Mouse (Mus musculus): ENCODE data around the gene Mga. TPM values are rescaled to one million over a fixed set of nuclear protein-coding genes. Genes with fewer than 3 reads are reported as not detected.

Mga gene
- polyA plus RNA-seq (2015; fragmentation: Nextera tagmentation; extraction: Ambion mirVana), result 21.9 and 25.4 TPM in 2 replicates

DNA sequence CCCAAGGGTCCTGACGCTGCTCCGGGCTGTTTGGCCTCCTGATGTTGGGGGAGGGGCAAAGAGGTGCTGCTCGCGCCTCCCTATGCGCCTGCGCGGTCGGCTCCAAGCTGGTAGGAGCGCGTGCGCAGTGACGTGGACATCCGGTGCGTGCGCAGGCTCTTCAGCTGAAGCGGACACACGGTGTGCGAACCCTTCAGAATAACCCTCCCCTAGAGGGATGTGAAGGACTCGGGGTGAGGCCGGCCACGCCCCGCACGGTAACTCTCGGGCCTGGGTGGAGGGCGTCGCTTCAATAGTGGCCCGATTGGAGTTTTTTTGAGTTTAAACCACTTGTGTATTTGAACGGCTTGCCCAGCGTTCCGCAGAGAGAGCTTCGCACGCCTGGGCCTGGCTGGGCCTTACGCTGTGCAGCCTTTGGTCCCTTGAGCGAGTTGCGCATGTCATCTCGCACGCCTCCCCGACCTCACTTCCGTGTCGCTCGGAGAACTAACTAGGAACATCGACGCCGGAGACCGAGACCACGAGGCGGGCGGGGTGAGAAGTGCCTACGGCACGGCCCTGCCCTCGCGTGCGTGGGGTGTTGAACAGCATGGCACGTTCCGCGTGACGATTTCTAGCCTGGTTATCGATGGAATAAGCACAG is at the start of gene Mga:
Gene Mga (plus strand): TSS at position 139 of the 643 bp plus-strand sequence.
- Histone ChIP-seq H3K9me3 (ENCODE audit: control insufficient read depth, low read length) (no peaks in the 10 kb centered on the region), H3K4me2 (ENCODE audit: low read depth, low read length) (peak within 1 kb of the TSS; percentile 95), H3K4me1 (replicated peaks; ENCODE audit: control insufficient read depth, insufficient read depth, low read length) (peaks cover 14% of the 10 kb centered on the region; the same call in 1 of the 2 replicates), H3K27ac (ENCODE audit: low read length) (peak within 1 kb of the TSS; percentile 98), H3K27me3 (ENCODE audit: control insufficient read depth, insufficient read depth, low read depth, low read length) (no peaks in the 10 kb centered on the region), H3K9ac (ENCODE audit: low read length) (peak within 1 kb of the TSS; percentile 76), H3K36me3 (ENCODE audit: control insufficient read depth, insufficient read depth, low read length) (no peaks in the 10 kb centered on the region), H3K4me3 (ENCODE audit: low read length) (peak within 1 kb of the TSS; percentile 69)
- WGBS, result under 1% methylated on average over 58 of the region's 58 CpGs
- peak; percentile 98 for ATAC-seq (ENCODE audit: low read depth)

DNA sequence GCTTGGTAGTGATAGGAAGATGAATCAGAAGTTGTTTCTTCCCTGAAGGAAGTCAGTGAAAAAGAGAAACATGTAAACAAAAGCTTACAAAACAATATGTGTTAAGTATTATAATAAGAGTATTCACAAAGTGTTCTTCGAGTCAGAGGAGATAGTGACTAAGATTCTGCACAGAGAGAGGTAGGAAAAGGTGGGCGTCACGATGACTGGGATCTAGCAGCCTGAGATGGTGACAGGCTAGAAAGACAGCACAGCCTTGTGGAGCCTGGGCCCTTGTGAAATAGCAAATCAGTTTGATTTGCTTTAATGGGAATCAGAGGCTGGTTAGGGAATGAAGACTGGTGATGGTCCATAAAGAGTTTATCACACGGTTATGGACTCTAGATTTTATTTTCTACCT is 43.2 kb upstream of the Mga start:
- Histone ChIP-seq H3K36me3 (ENCODE audit: control insufficient read depth, insufficient read depth, low read length) (no peaks in the 10 kb centered on the region), H3K4me1 (replicated peaks; ENCODE audit: control insufficient read depth, insufficient read depth, low read length) (no peaks in the 10 kb centered on the region), H3K4me3 (ENCODE audit: low read length) (no peak overlapping the region), H3K27me3 (ENCODE audit: control insufficient read depth, insufficient read depth, low read depth, low read length) (no peaks in the 10 kb centered on the region), H3K27ac (ENCODE audit: low read length) (no peak overlapping the region), H3K9ac (ENCODE audit: low read length) (no peak overlapping the region), H3K4me2 (ENCODE audit: low read depth, low read length) (no peak overlapping the region), H3K9me3 (ENCODE audit: control insufficient read depth, low read length) (no peaks in the 10 kb centered on the region)
- no peak for ATAC-seq (ENCODE audit: low read depth)
- WGBS, result 75% methylated on average over 4 of the region's 4 CpGs

DNA sequence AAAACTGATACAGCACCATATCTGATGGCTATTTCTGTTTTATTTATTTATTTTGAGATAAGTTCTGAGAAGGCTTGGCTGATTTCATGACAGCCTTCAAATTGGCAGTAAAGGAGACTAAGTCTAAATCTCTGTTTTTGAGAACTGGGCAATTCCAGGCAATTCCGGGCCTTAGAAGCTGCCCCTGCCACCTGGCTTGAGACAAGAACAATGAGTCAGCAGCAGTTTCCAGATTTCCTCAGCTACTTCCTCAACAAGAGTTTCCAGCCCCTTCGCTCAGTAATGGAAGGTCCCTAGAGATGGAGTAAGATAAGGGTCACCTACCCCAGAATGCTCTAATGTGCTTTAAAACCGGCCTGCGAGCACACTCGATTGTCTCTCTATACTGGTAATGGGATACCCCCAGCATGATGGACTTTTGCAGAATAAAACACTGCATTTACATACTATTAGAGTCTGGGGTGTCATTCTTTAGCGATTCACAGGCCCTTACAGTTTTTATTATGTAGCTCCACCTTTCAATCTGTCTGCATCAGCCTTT is 41.6 kb upstream of the Mga start:
- Histone ChIP-seq H3K36me3 (ENCODE audit: control insufficient read depth, insufficient read depth, low read length) (no peaks in the 10 kb centered on the region), H3K27ac (ENCODE audit: low read length) (no peak overlapping the region), H3K4me1 (replicated peaks; ENCODE audit: control insufficient read depth, insufficient read depth, low read length) (no peaks in the 10 kb centered on the region), H3K4me3 (ENCODE audit: low read length) (no peak overlapping the region), H3K9ac (ENCODE audit: low read length) (no peak overlapping the region), H3K9me3 (ENCODE audit: control insufficient read depth, low read length) (no peaks in the 10 kb centered on the region), H3K27me3 (ENCODE audit: control insufficient read depth, insufficient read depth, low read depth, low read length) (no peaks in the 10 kb centered on the region), H3K4me2 (ENCODE audit: low read depth, low read length) (no peak overlapping the region)
- no peak for ATAC-seq (ENCODE audit: low read depth)
- 69% methylated on average over 6 of the region's 6 CpGs for WGBS

DNA sequence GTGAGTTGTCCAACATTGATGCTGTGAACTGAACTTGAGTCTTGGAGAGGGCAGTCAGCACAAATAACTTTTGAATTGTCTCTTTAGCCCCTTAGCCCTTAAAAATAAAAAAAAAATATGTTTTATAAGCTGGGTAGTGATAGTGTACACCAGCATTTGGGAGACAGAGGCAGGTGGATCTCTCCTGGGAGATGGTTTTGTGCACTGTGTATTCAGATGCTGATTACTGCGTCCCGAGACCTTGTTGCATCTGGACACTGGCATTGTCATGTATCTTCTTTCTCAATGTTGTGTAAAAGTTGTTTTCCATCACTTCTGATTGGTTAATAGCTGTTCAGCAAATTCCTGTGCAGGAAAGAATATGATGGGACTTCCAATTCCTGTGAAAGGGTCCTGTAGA is 39.7 kb upstream of the Mga start:
- WGBS, result 80% methylated on average over 2 of the region's 2 CpGs
- Histone ChIP-seq H3K9me3 (ENCODE audit: control insufficient read depth, low read length) (no peaks in the 10 kb centered on the region), H3K36me3 (ENCODE audit: control insufficient read depth, insufficient read depth, low read length) (no peaks in the 10 kb centered on the region), H3K4me3 (ENCODE audit: low read length) (no peak overlapping the region), H3K9ac (ENCODE audit: low read length) (no peak overlapping the region), H3K27ac (ENCODE audit: low read length) (no peak overlapping the region), H3K27me3 (ENCODE audit: control insufficient read depth, insufficient read depth, low read depth, low read length) (no peaks in the 10 kb centered on the region), H3K4me1 (replicated peaks; ENCODE audit: control insufficient read depth, insufficient read depth, low read length) (no peaks in the 10 kb centered on the region), H3K4me2 (ENCODE audit: low read depth, low read length) (no peak overlapping the region)
- no peak for ATAC-seq (ENCODE audit: low read depth)

DNA sequence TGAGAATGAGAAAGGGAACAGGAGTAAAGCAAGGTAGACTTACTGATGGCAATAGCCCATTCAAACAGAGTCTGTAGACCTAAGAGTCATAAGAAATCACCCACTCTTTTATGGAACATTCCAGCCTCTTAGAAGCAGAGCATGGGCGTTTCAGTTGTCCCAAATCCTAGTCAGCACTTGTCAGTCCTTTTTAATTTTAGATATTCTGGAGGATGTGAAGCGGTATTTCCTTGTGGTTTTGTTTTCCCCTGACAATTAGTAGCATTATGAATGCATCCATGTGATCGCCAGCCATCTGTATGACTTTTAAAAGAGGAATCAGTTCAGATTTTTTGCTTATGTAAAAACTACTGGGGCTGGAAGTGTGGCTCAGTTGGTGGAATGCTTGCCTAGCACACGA is 32.5 kb upstream of the Mga start:
- H3K36me3 ChIP-seq (ENCODE audit: control insufficient read depth, insufficient read depth, low read length), result no peaks in the 10 kb centered on the region
- no peak for ATAC-seq (ENCODE audit: low read depth)
- no peaks in the 10 kb centered on the region for H3K4me1 ChIP-seq (replicated peaks; ENCODE audit: control insufficient read depth, insufficient read depth, low read length)
- no peak overlapping the region for H3K4me2 ChIP-seq (ENCODE audit: low read depth, low read length)
- WGBS, result 62% methylated on average over 4 of the region's 4 CpGs
- no peak overlapping the region for H3K4me3 ChIP-seq (ENCODE audit: low read length)
- H3K27ac ChIP-seq (ENCODE audit: low read length), result no peak overlapping the region
- H3K9ac ChIP-seq (ENCODE audit: low read length), result no peak overlapping the region
- no peaks in the 10 kb centered on the region for H3K27me3 ChIP-seq (ENCODE audit: control insufficient read depth, insufficient read depth, low read depth, low read length)
- H3K9me3 ChIP-seq (ENCODE audit: control insufficient read depth, low read length), result no peaks in the 10 kb centered on the region

DNA sequence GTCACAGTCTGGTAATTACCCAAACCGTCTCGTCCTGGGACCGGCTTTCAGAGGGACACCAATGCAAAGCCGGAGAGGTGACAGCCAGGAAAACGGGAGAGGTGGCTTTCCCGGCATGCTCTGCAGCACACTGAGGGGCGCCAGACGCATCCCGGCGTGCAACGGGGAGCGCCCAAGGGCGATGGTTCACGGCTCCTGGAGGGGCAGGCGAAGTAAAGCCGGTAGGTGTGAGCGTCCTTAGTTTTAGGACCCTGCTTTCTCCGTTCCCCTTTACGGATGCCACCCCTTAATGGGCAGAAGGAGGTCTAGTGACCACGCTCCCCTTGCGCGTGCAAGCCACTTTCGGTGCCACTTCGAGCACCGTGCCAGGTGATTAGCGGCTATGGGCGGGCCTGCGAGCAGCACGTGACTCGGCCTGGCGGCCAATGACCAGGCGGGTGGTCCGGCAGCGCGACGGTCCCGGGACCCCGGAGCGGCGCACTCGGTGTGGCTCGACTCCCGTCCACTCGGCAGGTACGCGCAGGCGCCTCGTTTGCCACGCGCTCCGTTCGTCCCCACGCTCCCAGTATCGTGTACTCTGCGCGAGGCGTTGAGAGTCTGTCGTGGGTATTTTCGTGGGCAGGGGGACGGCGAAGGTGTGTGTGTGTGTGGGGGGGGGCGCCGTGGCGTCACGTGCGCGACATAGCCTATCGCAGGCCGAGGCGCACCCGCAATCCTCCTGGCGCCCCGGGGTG is 24.5 kb upstream of the Mga start:
- Histone ChIP-seq H3K27me3 (ENCODE audit: control insufficient read depth, insufficient read depth, low read depth, low read length) (no peaks in the 10 kb centered on the region), H3K9ac (ENCODE audit: low read length) (peak overlapping the region; percentile 70), H3K27ac (ENCODE audit: low read length) (peak overlapping the region; percentile 18; the same call in 1 of the 2 replicates), H3K36me3 (ENCODE audit: control insufficient read depth, insufficient read depth, low read length) (no peaks in the 10 kb centered on the region), H3K4me2 (ENCODE audit: low read depth, low read length) (peak overlapping the region; percentile 91), H3K9me3 (ENCODE audit: control insufficient read depth, low read length) (no peaks in the 10 kb centered on the region), H3K4me3 (ENCODE audit: low read length) (peak overlapping the region; percentile 58), H3K4me1 (replicated peaks; ENCODE audit: control insufficient read depth, insufficient read depth, low read length) (0 out of 2 replicates have a peak, but pooled peaks cover 3% of the 10 kb centered on the region)
- peak; percentile 90 for ATAC-seq (ENCODE audit: low read depth)
- under 1% methylated on average over 73 of the region's 73 CpGs for WGBS

DNA sequence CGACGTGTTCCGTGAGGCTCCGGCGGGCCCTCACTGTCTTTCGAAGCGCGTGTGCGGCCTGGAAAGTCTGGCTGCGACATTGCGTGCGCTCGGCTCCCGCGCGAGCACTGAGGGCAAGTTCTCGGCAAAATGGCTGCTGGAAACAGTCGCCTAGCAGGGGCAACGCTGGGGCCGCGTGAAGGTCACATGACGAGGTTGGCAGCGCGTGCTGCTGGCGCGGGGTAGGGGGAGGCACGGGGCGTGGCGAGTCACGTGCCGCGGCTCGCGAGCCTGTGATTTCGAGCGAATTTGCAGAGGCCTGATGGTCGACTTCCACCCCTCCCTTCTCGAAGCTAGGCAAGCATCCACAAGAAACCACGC is 23.9 kb upstream of the Mga start:
- H3K4me1 ChIP-seq (replicated peaks; ENCODE audit: control insufficient read depth, insufficient read depth, low read length), result 0 out of 2 replicates have a peak, but pooled peaks cover 3% of the 10 kb centered on the region
- H3K9me3 ChIP-seq (ENCODE audit: control insufficient read depth, low read length), result no peaks in the 10 kb centered on the region
- peak overlapping the region; percentile 58 for H3K4me3 ChIP-seq (ENCODE audit: low read length)
- H3K27me3 ChIP-seq (ENCODE audit: control insufficient read depth, insufficient read depth, low read depth, low read length), result no peaks in the 10 kb centered on the region
- H3K9ac ChIP-seq (ENCODE audit: low read length), result peak overlapping the region; percentile 70
- WGBS, result under 1% methylated on average over 39 of the region's 39 CpGs
- H3K4me2 ChIP-seq (ENCODE audit: low read depth, low read length), result peak overlapping the region; percentile 91
- peak; percentile 93 for ATAC-seq (ENCODE audit: low read depth)
- H3K36me3 ChIP-seq (ENCODE audit: control insufficient read depth, insufficient read depth, low read length), result no peaks in the 10 kb centered on the region
- H3K27ac ChIP-seq (ENCODE audit: low read length), result peak overlapping the region; percentile 18; the same call in 1 of the 2 replicates

DNA sequence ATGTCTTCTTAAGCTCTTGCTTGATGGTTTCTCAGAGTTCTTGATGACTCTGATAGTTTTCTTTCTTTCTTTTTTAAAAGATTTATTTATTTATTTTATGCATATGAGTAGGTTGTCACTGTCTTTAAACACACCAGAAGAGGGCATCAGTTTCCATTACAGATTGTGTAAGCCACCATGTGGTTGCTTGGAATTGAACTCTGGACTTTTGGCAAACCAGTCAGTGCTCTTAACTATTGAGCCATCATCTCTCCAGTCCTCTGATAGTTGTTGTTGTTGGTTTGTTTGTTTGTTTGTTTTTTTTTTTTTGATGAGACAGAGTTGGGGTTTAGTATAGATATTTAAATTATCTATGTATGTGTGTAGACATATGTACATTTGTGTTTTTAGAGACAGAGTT is 21.0 kb upstream of the Mga start:
- no peak overlapping the region for H3K4me2 ChIP-seq (ENCODE audit: low read depth, low read length)
- no peak overlapping the region for H3K9ac ChIP-seq (ENCODE audit: low read length)
- H3K9me3 ChIP-seq (ENCODE audit: control insufficient read depth, low read length), result no peaks in the 10 kb centered on the region
- no peak for ATAC-seq (ENCODE audit: low read depth)
- H3K4me3 ChIP-seq (ENCODE audit: low read length), result no peak overlapping the region
- H3K36me3 ChIP-seq (ENCODE audit: control insufficient read depth, insufficient read depth, low read length), result no peaks in the 10 kb centered on the region
- H3K27me3 ChIP-seq (ENCODE audit: control insufficient read depth, insufficient read depth, low read depth, low read length), result no peaks in the 10 kb centered on the region
- no peak overlapping the region for H3K27ac ChIP-seq (ENCODE audit: low read length)
- H3K4me1 ChIP-seq (replicated peaks; ENCODE audit: control insufficient read depth, insufficient read depth, low read length), result peaks cover 3% of the 10 kb centered on the region; the same call in 1 of the 2 replicates

DNA sequence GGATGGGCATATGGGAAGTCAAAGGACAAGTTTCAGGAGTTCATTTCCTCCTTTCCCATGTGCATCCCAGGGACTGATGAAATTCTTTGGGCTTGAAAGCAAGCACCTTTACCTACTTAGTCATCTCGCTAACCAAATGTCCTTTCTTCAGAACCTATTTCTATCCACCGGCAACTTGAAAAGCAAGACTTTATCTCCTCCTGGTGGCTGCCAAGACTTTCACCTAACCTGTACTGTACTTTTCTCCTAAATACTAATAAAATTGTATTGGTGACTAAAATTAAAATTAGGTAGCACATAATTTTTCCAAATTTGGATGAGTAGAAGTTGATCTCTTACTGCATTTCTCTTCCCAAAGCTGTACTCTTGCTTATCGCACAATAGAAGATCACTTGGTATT is 9.8 kb upstream of the Mga start:
- 86% methylated on average over 3 of the region's 3 CpGs for WGBS
- no peak overlapping the region for H3K4me3 ChIP-seq (ENCODE audit: low read length)
- H3K4me2 ChIP-seq (ENCODE audit: low read depth, low read length), result no peak overlapping the region
- no peak for ATAC-seq (ENCODE audit: low read depth)
- H3K9ac ChIP-seq (ENCODE audit: low read length), result no peak overlapping the region
- no peaks in the 10 kb centered on the region for H3K27me3 ChIP-seq (ENCODE audit: control insufficient read depth, insufficient read depth, low read depth, low read length)
- no peak overlapping the region for H3K27ac ChIP-seq (ENCODE audit: low read length)
- H3K4me1 ChIP-seq (replicated peaks; ENCODE audit: control insufficient read depth, insufficient read depth, low read length), result no peaks in the 10 kb centered on the region
- no peaks in the 10 kb centered on the region for H3K36me3 ChIP-seq (ENCODE audit: control insufficient read depth, insufficient read depth, low read length)
- H3K9me3 ChIP-seq (ENCODE audit: control insufficient read depth, low read length), result no peaks in the 10 kb centered on the region
